Mouse (Mus musculus) heart, adult 2 months (tissue): Measurements from ENCODE around the gene Pkd1l2.

Experiments used
- CTCF ChIP-seq: fragments of 200-600 bp; IDR thresholded peaks from 2 replicates; pipeline ENCODE4 v1.8.1; 2022; ENCODE audit warnings: antibody characterized with exemption, mild to moderate bottlenecking, moderate library complexity
- EP300 ChIP-seq: fragments of 200-500 bp; IDR thresholded peaks from 2 replicates; pipeline ENCODE4 v1.6.1; 2011; ENCODE audit warnings: low read depth, low read length, control low read depth; ENCODE audit not compliant: insufficient read depth
- POLR2A ChIP-seq: fragments of 200-500 bp; IDR thresholded peaks from 2 replicates; pipeline ENCODE4 v1.6.1; 2011; ENCODE audit warnings: mild to moderate bottlenecking, low read depth, low read length, control low read depth; ENCODE audit not compliant: insufficient read depth

DNA sequence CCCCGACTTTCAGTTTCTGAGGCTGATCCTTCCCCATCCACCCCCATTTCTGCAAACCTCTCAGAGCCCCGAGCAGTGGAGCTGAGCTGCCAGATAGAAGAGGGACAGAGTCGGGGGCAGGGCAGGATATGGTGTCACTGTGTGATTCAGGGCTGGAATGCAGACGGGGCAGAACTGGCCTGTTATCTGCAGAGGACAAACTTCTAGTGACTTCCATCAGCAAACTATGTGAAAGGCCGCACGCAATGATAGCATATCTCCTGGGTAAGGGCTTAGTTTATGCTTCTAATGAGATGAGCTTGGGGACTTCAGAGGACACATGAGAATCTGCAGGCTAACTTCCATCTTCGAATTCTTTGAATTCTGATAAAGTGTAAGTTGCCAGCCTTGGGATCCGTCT, 3.3 kb upstream of the Pkd1l2 start:
- no peak for TF ChIP-seq CTCF
- TF ChIP-seq POLR2A = no peak
- TF ChIP-seq EP300 = no peak
